Mouse (Mus musculus) olfactory bulb, adult 2 months (tissue): ENCODE measurements at regions not wholly inside any gene's neighbourhood (a gene's known extent, or its start where the extent isn't known, plus 50 kb on each side); places are given as distances from the start of the nearest gene placed in this dataset.

ENCODE experiments used
- CTCF ChIP-seq: fragments of 200-500 bp; IDR thresholded peaks from 2 replicates; pipeline ENCODE4 v1.5.1; 2012; ENCODE audit warnings: low read depth, mild to moderate bottlenecking, low read length, moderate library complexity; ENCODE audit not compliant: insufficient read depth
- POLR2A ChIP-seq: fragments of 200-500 bp; IDR thresholded peaks from 2 replicates; pipeline ENCODE4 v1.6.1; 2012; ENCODE audit warnings: mild to moderate bottlenecking, low read depth, low read length, moderate library complexity; ENCODE audit not compliant: insufficient read depth

DNA sequence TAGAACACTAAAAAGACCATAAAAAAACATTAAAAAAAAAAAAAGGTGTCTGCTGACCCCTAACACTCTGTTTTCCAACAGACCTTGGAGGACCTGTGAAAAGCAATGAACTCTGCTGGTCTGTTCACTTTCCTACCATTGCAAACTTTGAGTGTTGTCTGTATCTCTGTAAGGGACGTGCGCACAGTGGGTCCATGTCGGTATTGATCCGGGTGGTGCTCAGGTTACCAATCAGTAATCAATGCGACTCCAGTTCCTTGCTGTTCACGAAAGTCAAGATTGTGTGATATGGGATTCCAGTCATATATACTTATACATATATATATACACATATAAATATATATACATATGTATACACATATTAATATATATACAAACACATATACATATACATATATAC lies 2586.5 kb downstream of the Gm37988 start:
- TF ChIP-seq CTCF (no peak), POLR2A (no peak)
